ENCODE assay signal across 26 mouse cellular contexts in the genomic region with DNA sequence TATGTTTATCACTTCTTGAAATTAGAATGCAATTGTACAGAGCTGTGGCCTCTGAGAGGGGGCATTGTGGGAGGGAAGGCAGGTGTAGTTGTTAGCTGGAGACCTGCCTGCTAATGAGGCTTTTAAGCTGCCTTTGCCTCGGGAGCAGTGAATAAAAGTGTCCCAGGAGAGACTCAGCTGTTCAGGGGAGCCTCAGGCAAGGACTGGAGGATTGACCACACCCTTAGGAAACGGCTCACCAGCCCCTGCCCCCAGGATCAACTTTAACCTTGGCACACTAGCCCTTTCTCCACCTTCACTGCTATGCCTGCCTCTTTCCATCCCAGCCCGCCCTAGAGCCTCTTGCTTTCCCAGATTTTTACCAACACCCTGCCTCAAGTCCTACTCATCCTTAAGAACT.
"Had no signal": no experiment of that assay in that cellular context is flagged by ENCODE, and none has a peak within 500 bp of the region (broad histone marks: within the 10 kb centered on the region; RNA-seq: fewer than 3 reads in every experiment).

No protein-coding gene starts in this region.

- H3K27me3 ChIP-seq: heart, embryonic 12.5 days; hindbrain, embryonic 12.5 days; kidney, embryonic 15.5 days; limb, embryonic 13.5 days; limb, embryonic 15.5 days; liver, embryonic 12.5 days had no signal

- H3K27ac ChIP-seq: gastrocnemius, adult 2 months; heart, embryonic 10.5 days; hindbrain, embryonic 10.5 days; hindbrain, embryonic 12.5 days; hindbrain, embryonic 14.5 days; hindbrain, postnatal 0 days; kidney, embryonic 15.5 days; kidney, postnatal 0 days; limb, embryonic 13.5 days; limb, embryonic 15.5 days; liver, embryonic 12.5 days had no signal

- H3K9ac ChIP-seq: heart, embryonic 12.5 days; hindbrain, embryonic 12.5 days; hindbrain, embryonic 14.5 days; kidney, embryonic 15.5 days; limb, embryonic 13.5 days; limb, embryonic 15.5 days; liver, embryonic 12.5 days had no signal

- H3K36me3 ChIP-seq: heart, embryonic 10.5 days; heart, embryonic 12.5 days; hindbrain, embryonic 10.5 days; hindbrain, embryonic 12.5 days; kidney, embryonic 15.5 days; limb, embryonic 13.5 days; limb, embryonic 15.5 days had no signal

- DNase-seq: gastrocnemius, adult 2 months; gastrocnemius, postnatal 10 days; gastrocnemius, postnatal 25 days; heart, adult 18-20 months; heart, postnatal 10 days; heart, postnatal 4 days; kidney, adult 11 months; kidney, adult 2 months; kidney, adult 9 months; kidney, postnatal 14 days; kidney, postnatal 36 days; layer of hippocampus, adult 9-11 months; layer of hippocampus, postnatal 36 days; left cerebral cortex, postnatal 4 days had no signal

- H3K4me3 ChIP-seq: gastrocnemius, adult 2 months; heart, embryonic 10.5 days; heart, embryonic 12.5 days; hindbrain, embryonic 10.5 days; hindbrain, embryonic 12.5 days; kidney, embryonic 15.5 days; limb, embryonic 13.5 days; limb, embryonic 15.5 days; liver, embryonic 12.5 days had no signal

- H3K4me2 ChIP-seq: heart, embryonic 12.5 days; hindbrain, embryonic 12.5 days; hindbrain, embryonic 14.5 days; kidney, embryonic 15.5 days; limb, embryonic 13.5 days; limb, embryonic 15.5 days; liver, embryonic 12.5 days had no signal

- H3K9me3 ChIP-seq: heart, embryonic 10.5 days; kidney, embryonic 15.5 days; limb, embryonic 13.5 days; limb, embryonic 15.5 days; liver, embryonic 12.5 days had no signal

- ATAC-seq: hindbrain, postnatal 0 days; intestine, embryonic 16.5 days; liver, embryonic 12.5 days had no signal
